Mouse (Mus musculus): Measurements from ENCODE around the gene Sec11a. TPM values are rescaled to one million over a fixed set of nuclear protein-coding genes. Genes with fewer than 3 reads are reported as not detected.

Gene Sec11a
- polyA plus RNA-seq, 1 experiment from 2014 or later = 82.0 TPM

- TF ChIP-seq CTCF (IDR thresholded peaks at IDR 0.05; ENCODE audit: low read depth) = no peak
- no peak for TF ChIP-seq EP300 (IDR thresholded peaks at IDR 0.05; ENCODE audit: low read depth)
- no peaks in the 10 kb centered on the region for H3K27me3 ChIP-seq (ENCODE audit: insufficient read depth, low read length)
- H3K36me3 ChIP-seq (replicated peaks; ENCODE audit: insufficient read depth, low read length) = peaks cover 47% of the 10 kb centered on the region
- H3K4me1 ChIP-seq (ENCODE audit: insufficient read depth) = peaks cover 4% of the 10 kb centered on the region; the same call in 1 of the 2 replicates
- H3K4me2 ChIP-seq (ENCODE audit: low read depth, low read length) = no peak overlapping the region
- no peak overlapping the region for H3K4me3 ChIP-seq (ENCODE audit: low read depth, low read length)
- H3K27ac ChIP-seq (ENCODE audit: low read depth) = no peak overlapping the region
- no peak overlapping the region for H3K9ac ChIP-seq (replicated peaks)
- ATAC-seq (no peak), DNase-seq (no peak)
- no peaks in the 10 kb centered on the region for H3K9me3 ChIP-seq (ENCODE audit: low read length)
- 71% methylated on average over 4 of the region's 4 CpGs for WGBS (ENCODE audit: insufficient replicate concordance)
These were observed 29.6 kb downstream of the Sec11a start for GRCm38 (mm10) chr7:80917916-80918465.

GRCm38 (mm10) chr7:80912496-80912895, 35.1 kb downstream of the Sec11a start:
- no peak overlapping the region for H3K9ac ChIP-seq (replicated peaks)
- WGBS (ENCODE audit: insufficient replicate concordance) = 80% methylated on average over 8 of the region's 8 CpGs
- no peak overlapping the region for H3K4me3 ChIP-seq (ENCODE audit: low read depth, low read length)
- no peak overlapping the region for H3K27ac ChIP-seq (ENCODE audit: low read depth)
- peaks cover 49% of the 10 kb centered on the region for H3K36me3 ChIP-seq (replicated peaks; ENCODE audit: insufficient read depth, low read length)
- H3K4me2 ChIP-seq (ENCODE audit: low read depth, low read length) = no peak overlapping the region
- no peaks in the 10 kb centered on the region for H3K9me3 ChIP-seq (ENCODE audit: low read length)
- no peak for ATAC-seq
- no peaks in the 10 kb centered on the region for H3K27me3 ChIP-seq (ENCODE audit: insufficient read depth, low read length)
- TF ChIP-seq EP300 (IDR thresholded peaks at IDR 0.05; ENCODE audit: low read depth) = no peak
- TF ChIP-seq CTCF (IDR thresholded peaks at IDR 0.05; ENCODE audit: low read depth) = no peak
- H3K4me1 ChIP-seq (ENCODE audit: insufficient read depth) = no peaks in the 10 kb centered on the region
- no peak for DNase-seq

GRCm38 (mm10) chr7:80911053-80911452, 36.5 kb downstream of the Sec11a start:
- Histone ChIP-seq H3K9ac (replicated peaks) (no peak overlapping the region), H3K4me1 (ENCODE audit: insufficient read depth) (no peaks in the 10 kb centered on the region), H3K4me2 (ENCODE audit: low read depth, low read length) (no peak overlapping the region), H3K27me3 (ENCODE audit: insufficient read depth, low read length) (no peaks in the 10 kb centered on the region), H3K36me3 (replicated peaks; ENCODE audit: insufficient read depth, low read length) (peaks cover 36% of the 10 kb centered on the region), H3K4me3 (ENCODE audit: low read depth, low read length) (no peak overlapping the region), H3K27ac (ENCODE audit: low read depth) (no peak overlapping the region), H3K9me3 (ENCODE audit: low read length) (no peaks in the 10 kb centered on the region)
- no peak for TF ChIP-seq EP300 (IDR thresholded peaks at IDR 0.05; ENCODE audit: low read depth)
- TF ChIP-seq CTCF (IDR thresholded peaks at IDR 0.05; ENCODE audit: low read depth) = no peak
- whole genome bisulfite sequencing (ENCODE audit: insufficient replicate concordance) = 77% methylated on average over 7 of the region's 7 CpGs
- no peak; the same call in 1 of the 2 replicates for ATAC-seq
- no peak for DNase-seq

GRCm38 (mm10) chr7:80904921-80905515, 42.6 kb downstream of the Sec11a start, which contains the start of gene Nmb:
Gene Nmb, minus strand, starts transcription at chr7:80905076.
- 3% methylated on average over 19 of the region's 19 CpGs for WGBS (ENCODE audit: insufficient replicate concordance)
- Histone ChIP-seq H3K4me2 (ENCODE audit: low read depth, low read length) (peak within 1 kb of the TSS; percentile 86), H3K36me3 (replicated peaks; ENCODE audit: insufficient read depth, low read length) (0 out of 2 replicates have a peak, but pooled peaks cover 2% of the 10 kb centered on the region), H3K9ac (replicated peaks) (peak within 1 kb of the TSS; percentile 59), H3K27ac (ENCODE audit: low read depth) (no peak within 1 kb of the TSS), H3K9me3 (ENCODE audit: low read length) (no peaks in the 10 kb centered on the region), H3K4me1 (ENCODE audit: insufficient read depth) (peaks cover 17% of the 10 kb centered on the region), H3K4me3 (ENCODE audit: low read depth, low read length) (peak within 1 kb of the TSS; percentile 46), H3K27me3 (ENCODE audit: insufficient read depth, low read length) (no peaks in the 10 kb centered on the region)
- DNase-seq (peak; percentile 67), ATAC-seq (no peak)
- no peak for TF ChIP-seq CTCF (IDR thresholded peaks at IDR 0.05; ENCODE audit: low read depth)

- Histone ChIP-seq H3K36me3 (replicated peaks; ENCODE audit: insufficient read depth, low read length) (no peaks in the 10 kb centered on the region), H3K27me3 (ENCODE audit: insufficient read depth, low read length) (no peaks in the 10 kb centered on the region), H3K9ac (replicated peaks) (no peak overlapping the region), H3K4me1 (ENCODE audit: insufficient read depth) (peaks cover 18% of the 10 kb centered on the region), H3K4me3 (ENCODE audit: low read depth, low read length) (no peak overlapping the region), H3K9me3 (ENCODE audit: low read length) (no peaks in the 10 kb centered on the region), H3K27ac (ENCODE audit: low read depth) (no peak overlapping the region), H3K4me2 (ENCODE audit: low read depth, low read length) (peak overlapping the region; percentile 86; the same call in 1 of the 2 replicates)
- 83% methylated on average over 11 of the region's 11 CpGs for WGBS (ENCODE audit: insufficient replicate concordance)
- no peak for TF ChIP-seq EP300 (IDR thresholded peaks at IDR 0.05; ENCODE audit: low read depth)
- no peak for TF ChIP-seq CTCF (IDR thresholded peaks at IDR 0.05; ENCODE audit: low read depth)
- DNase-seq = no peak
- no peak for ATAC-seq
These were observed 43.8 kb downstream of the Sec11a start for GRCm38 (mm10) chr7:80903625-80904422.
